Mouse (Mus musculus) monocyte, adult 2 months (primary cell): ENCODE data around the gene Tmem184c.

Experiments used
- DNase-seq, 2 experiments: peaks; one replicate each; pipeline ENCODE4 v3.0.0; 2022; ENCODE audit warnings: low spot score in 2 of 2, low read depth in 1 of 2

The Tmem184c gene

GRCm38 (mm10) chr8:77610374-77610969 is at the start of gene Tmem184c:
TSS of gene Tmem184c (minus strand) at chr8:77610698.
- DNase-seq: peak; percentile 91 to 98

DNA sequence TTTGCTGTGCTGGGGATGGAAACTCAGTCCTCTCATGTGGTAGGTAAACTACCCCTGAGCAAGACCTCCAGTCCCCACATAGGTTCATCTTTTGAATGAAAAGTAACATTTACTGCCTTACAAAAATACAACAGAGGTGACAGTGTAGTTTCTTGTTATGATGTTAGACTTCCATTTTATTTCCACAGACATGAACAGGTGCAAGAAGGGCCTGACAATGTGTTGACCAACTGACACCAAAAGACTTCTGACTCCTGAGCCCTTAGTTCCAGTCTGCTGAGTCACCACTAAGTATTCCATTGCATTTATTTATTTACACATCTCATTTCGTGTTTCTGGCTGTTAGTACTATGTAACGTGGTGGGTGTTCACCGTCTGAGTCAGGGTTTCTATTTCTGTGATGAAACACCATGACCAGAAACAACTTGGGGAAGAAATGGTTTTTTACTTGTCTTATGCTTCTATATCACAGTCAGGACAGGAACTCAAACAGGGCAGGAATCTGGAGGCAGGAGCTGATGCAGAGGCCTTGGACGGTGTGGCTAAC is 49.1 kb upstream of the Tmem184c start:
- DNase-seq: no peak

- DNase-seq: no peak
These were observed 47.9 kb upstream of the Tmem184c start for GRCm38 (mm10) chr8:77658356-77658755.

- DNase-seq: no peak
These were observed 40.2 kb upstream of the Tmem184c start for GRCm38 (mm10) chr8:77650646-77651190.

GRCm38 (mm10) chr8:77640093-77640839 is 29.8 kb upstream of the Tmem184c start:
- DNase-seq: no peak

- no peak for DNase-seq
These were observed 27.1 kb upstream of the Tmem184c start for GRCm38 (mm10) chr8:77637593-77637992.

DNA sequence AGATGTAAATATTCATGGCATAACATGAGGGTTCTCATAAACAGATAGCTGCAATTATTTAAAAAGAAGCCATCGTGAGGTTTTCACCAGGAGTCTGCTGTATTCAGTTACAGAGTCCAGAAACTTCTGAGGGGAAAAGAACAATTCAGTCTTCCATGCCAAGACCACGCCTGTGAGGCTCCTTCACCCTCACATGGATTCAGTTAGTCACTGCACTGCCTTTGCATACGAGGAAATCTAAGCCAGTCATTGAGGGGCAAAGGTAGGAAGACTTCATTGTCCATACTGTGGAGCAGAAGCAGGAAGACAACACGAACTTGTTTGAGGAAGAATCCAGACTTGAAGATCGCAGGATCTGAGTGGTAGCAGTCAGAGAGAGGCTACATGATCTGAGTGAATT is 23.5 kb upstream of the Tmem184c start:
- DNase-seq: no peak

DNA sequence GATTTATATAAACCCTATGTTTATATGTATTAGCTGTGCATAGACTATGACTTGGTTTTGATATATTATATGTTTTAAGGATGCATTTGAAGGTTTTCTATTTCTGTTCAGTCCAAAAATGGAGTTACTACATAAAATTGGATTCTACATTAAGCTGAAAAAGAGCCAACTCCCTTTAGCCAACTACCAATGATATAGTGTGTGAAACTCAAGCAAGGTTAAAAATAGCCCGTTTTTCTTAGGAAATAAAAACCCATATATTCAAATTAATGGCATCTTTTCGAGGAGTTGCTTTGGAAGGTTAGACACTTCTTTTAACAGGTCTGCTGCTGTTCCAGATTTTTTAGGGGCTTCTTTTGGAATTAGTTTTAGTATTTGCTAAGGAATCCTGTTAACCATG is 22.7 kb upstream of the Tmem184c start:
- DNase-seq: no peak

GRCm38 (mm10) chr8:77630691-77631090 is 20.2 kb upstream of the Tmem184c start:
- DNase-seq: no peak

DNA sequence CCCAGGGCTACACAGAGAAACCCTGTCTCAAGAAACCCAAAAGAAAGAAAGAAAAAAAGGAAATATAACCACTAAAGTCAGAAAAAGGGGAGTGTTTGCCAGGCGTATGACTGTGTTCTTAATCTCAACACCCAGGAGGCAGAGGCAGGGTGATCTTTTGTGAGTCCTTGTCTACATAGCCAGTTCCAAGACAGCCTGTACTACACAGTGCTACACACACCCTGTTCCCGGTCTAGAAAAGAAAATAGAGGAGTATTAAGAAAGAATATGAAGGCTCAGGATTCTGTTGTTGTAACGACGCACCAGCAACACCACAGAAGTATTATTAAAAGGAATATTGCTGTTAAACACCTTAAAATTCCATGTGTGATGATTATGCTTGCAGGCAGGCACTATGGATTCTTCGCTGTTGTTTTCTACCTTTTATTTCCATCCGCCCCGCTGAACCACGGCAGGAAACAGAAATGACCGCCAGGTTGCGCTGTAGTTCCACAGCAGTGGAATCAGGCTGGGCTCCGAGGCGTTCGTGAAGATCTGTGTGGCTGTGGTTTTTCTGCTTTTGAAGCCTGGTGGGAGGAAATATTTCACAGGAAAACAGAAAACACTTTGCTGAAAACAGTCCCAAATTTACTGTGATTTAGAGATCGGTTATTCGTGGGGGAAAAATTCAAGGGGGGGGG is 19.5 kb upstream of the Tmem184c start:
- no peak for DNase-seq

GRCm38 (mm10) chr8:77623677-77624209 is 13.2 kb upstream of the Tmem184c start:
- no peak for DNase-seq

DNA sequence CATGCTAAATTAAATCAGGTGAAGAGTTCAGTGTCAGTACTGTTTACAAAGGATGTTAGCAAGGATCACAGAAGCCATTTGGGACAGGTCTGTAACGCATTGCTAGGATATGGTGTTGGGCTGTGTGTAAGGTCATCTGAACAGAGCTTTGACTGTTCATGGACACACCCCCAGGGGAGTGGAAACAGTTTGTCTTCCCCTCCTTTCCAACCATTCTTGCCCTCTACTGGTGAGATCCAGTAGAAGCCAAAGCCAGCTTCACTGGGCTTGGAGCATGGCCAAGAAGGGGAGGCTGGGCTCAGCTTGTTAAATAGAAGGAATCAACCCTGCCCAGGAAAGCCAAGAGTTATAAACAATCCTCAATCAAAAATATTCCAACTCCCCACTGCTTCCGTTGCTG is 7.4 kb upstream of the Tmem184c start:
- DNase-seq: no peak

- no peak for DNase-seq
These were observed 877 bp downstream of the Tmem184c start for GRCm38 (mm10) chr8:77609621-77610020.

DNA sequence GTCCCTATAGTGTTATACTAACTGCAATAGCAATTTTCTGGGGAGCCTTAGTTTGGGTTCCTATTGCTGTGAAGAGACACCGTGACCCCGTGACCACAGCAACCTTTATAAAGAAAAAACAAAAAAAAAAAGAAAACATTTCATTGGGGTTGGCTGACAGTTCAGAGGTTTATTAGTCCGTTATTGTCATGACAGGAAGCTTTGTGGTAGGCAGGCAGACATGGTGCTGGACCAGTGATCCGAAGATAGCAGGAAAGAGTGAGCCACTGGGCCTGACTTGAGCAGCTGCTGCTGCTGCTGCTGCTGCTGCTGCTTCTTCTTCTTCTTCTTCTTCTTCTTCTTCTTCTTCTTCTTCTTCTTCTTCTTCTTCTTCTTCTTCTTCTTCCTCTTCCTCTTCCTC is 26.3 kb downstream of the Tmem184c start:
- no peak for DNase-seq

DNA sequence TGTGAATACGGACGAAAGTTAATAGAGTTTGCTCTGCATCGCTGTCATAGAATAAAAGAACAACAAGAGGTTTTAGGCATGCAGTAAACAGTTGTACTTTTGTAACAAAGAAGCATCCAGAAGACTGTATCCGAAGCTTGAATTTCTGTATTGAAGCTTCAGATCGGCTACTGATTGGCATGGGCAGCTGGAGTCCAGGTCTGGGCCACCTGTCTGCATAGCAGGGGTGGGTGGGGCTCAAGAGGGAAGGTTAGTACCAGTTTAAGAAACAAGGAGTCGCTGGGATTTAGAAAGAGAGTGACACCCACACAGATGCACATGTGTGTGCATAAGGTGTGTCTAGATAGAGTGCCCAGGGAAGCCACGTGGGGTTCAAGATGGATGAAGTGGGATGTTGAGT is 32.8 kb downstream of the Tmem184c start:
- no peak for DNase-seq

DNA sequence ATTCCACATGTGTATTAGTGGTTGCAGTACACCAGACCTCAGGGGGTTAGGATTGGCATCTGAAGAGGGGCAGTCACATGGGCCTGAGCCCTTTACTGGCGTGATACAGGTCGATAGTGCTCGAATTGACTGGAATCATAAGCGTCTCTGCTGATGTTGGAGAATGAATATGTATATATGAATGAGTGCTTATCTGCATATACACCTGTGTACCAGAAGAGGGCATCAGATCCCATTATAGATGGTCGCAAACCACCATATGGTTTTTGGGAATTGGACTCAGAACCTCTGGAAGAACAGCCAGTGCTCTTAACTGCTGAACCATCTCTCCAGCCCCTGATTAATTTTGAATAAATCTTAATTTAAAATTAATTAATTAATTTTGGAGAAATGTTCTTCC is 36.3 kb downstream of the Tmem184c start:
- no peak for DNase-seq

- DNase-seq: no peak
These were observed 49.1 kb downstream of the Tmem184c start for GRCm38 (mm10) chr8:77561441-77561840.

DNA sequence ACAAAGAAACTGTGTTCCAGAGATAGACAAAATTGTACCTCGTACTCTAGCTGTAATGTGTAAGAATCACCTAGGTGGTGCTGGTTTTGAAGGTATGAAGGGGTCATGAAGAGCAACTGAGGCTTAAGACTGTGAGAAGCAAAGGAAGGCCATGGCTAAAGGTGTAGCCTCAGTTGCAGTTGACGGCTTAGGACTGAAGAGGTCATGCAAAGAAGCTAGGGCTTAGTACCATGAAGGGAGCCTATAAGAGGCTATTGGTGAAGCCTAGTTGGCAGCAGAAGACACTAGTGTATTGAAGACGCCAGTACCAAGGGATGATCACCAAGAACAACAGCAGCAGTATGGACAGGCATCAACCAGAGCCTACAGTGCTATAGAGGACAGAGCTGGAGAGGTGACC is 58.0 kb downstream of the Tmem184c start:
- no peak for DNase-seq

GRCm38 (mm10) chr8:77549881-77550580 is 60.5 kb downstream of the Tmem184c start:
- DNase-seq: no peak

GRCm38 (mm10) chr8:77549121-77549706 is 61.3 kb downstream of the Tmem184c start, which contains the start of gene Prmt9:
TSS of gene Prmt9 (plus strand) at chr8:77549397.
- DNase-seq: peak; percentile 69 to 83
